Mouse (Mus musculus): ENCODE results near the gene Kat8.
"Not testable (repeated sequence)": the region's sequence is repeated elsewhere in the genome, so short reads cannot be mapped to it uniquely, and the experiment has no call there.

The Kat8 gene

DNA sequence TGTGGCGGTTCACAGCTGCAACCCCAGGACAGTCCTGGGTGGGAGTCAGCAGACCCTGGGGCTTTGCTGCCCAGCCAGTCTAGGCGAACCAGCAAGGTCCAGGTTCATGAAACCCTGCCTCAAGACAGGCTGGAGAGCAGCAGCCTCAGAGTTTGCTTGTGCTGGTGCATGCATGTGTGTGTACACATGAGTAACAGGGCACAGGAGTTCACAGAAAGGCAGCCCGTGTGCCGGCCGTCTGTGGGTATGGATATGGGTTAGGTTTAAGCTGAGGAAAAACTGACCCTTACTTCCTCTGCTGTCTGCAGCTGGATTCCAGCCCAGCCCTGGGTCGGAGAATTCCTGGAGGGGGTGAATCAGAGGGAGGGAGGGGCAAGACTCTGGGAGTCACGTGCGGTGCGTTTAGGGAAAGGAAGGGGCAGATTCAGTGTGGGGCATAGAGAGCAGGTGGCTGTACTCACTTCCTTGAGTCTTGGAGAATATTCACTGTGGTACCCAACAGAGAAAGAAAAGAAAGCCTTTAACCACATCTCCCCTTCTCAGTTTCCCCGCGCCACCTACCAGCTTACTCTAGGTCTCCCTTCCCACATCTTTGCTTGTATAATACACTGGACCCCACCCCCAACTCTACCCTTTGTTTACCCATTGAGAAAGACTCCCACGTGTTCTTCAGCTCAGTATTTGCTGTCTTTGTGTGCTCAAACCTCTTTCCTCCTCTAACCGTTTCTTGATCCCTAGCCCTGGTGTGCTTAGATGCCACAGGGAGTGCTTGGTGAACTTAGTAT, 19.2 kb downstream of the Kat8 start:
- no peak for DNase-seq (ENCODE audit: low read depth, low spot score)

GRCm38 (mm10) chr7:127932273-127933031, 20.1 kb downstream of the Kat8 start:
- no peak for DNase-seq (ENCODE audit: low read depth, low spot score)

DNA sequence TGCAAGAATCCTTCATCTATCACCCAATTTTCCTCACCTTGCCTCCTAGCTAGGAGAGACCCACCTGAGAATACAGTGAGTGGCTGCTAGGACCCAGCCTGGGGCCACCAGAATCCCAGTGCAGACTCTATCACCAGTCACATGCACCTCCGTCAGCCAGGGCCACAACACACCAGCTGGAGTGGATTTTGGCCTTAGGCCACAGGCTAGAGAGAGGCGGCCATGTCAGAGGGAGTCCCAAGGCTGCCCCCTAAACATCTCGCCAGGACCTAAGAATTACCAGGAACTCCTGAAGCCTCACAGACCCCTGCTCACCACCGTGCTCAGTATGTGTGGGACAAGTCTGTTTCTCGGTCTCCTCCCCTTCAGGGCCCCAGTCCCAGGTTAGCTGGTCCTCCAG, 21.8 kb downstream of the Kat8 start:
- no peak for DNase-seq (ENCODE audit: low read depth, low spot score)

GRCm38 (mm10) chr7:127935028-127935722, 22.9 kb downstream of the Kat8 start:
- peak; percentile 88 for DNase-seq (ENCODE audit: low read depth, low spot score)

GRCm38 (mm10) chr7:127935748-127936159, 23.4 kb downstream of the Kat8 start:
- no peak for DNase-seq (ENCODE audit: low read depth, low spot score)

- no peak for DNase-seq (ENCODE audit: low read depth, low spot score)
These were observed 24.0 kb downstream of the Kat8 start for GRCm38 (mm10) chr7:127936216-127936884.

DNA sequence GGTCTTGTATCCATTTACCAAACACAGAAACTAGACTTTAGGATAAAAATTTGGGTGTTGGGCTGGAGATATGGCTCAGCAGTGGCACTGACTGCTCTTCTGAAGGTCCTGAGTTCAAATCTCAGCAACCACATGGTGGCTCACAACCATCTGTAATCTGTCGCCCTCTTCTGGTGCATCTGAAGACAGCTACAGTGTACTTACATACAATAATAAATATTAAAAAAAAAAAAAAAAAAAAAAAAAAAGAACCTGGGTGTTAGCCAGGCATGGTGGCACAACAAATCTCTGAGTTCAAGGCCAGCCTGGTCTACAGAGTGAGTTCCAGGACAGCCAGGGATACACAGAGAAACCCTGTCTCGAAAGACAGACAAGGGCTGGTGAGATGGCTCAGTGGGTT, 29.8 kb downstream of the Kat8 start:
- not testable (repeated sequence) for DNase-seq (ENCODE audit: low read depth, low spot score)

- no peak for DNase-seq (ENCODE audit: low read depth, low spot score)
These were observed 32.3 kb downstream of the Kat8 start for GRCm38 (mm10) chr7:127944614-127945013.

DNA sequence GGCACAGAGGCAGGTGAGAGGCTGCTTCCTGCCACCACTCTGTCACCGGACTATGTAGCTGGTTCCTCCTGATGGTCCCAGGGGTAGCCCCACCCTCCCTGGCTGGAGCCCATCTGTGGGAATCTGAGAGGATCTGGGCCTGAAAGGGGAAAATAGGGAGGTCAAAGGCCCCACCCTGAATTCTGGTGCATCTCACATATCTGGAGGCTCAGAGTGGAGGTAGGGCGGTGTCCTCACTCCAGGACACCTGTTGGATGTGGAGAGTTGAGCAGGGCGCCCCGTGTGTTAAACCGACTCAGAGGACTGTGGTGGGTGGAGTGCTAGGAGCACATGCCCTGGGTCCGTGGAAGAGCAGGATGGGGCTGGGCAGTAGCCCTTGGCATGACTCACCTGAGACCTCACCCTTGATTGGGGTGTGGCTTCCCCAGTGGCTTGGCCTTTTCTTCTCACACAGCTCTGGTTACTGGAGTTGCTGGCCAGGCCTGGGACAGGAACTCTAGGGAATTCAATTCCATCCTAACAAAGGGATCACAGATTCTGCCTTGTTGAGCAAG, 34.2 kb downstream of the Kat8 start, which contains the start of gene Prss36:
Prss36 (minus strand) TSS at position 256 of the 554 bp plus-strand sequence.
- no peak for DNase-seq (ENCODE audit: low read depth, low spot score)

DNA sequence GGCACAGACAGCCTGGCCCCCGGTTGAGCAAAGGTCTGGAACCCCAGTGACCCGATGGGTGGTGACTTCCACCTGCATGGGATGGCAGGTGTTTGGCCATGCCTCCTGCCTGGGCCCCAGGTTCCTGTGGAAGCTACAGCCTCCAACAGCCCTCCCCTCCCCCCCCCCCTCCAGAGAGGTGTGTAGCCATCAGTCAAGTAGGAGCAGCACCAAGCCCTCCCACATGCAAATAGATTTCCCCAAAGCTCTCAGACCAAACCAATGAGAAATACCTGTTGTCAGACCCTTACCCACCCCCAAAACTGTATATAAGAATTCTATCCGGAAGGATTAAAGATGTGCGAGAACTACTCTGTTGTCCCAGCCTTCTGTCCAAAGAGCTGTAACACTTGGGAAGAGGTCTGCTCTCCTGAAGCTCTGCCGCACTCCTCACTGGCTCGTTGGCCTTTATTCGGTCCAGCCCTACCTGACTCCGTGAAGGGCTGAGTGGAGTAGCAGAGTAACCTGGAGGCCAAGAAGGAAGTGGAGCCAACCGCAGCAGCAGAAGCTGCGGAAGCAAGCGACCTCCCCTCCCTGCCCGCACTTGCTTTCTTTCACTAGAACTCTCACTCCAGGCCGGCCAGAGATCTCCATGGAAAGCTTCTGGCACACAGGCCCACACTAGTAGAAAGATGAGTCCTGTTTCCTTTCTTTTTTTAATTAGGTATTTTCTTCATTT, 40.7 kb downstream of the Kat8 start:
- no peak for DNase-seq (ENCODE audit: low read depth, low spot score)

DNA sequence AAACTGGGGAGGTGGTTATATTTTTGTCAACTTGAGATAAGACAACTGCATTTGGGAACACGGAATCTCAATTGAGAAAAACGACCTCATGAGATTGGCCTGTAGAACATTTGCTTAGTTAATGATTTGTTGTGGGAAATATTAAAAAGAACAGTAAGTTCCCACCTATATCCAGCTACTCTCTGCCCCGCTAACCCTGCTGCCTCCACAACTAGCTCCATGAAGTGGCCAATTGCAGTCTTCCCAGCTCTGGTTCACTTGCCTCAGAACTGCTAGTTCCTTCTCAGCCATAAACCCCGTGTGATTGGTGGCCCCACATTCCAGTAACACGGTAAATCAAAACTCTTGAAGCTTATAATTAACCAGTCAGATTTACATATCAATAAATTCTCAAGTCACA, 47.0 kb downstream of the Kat8 start:
- no peak for DNase-seq (ENCODE audit: low read depth, low spot score)

GRCm38 (mm10) chr7:127966371-127966918, 54.1 kb downstream of the Kat8 start:
- no peak for DNase-seq (ENCODE audit: low read depth, low spot score)

DNA sequence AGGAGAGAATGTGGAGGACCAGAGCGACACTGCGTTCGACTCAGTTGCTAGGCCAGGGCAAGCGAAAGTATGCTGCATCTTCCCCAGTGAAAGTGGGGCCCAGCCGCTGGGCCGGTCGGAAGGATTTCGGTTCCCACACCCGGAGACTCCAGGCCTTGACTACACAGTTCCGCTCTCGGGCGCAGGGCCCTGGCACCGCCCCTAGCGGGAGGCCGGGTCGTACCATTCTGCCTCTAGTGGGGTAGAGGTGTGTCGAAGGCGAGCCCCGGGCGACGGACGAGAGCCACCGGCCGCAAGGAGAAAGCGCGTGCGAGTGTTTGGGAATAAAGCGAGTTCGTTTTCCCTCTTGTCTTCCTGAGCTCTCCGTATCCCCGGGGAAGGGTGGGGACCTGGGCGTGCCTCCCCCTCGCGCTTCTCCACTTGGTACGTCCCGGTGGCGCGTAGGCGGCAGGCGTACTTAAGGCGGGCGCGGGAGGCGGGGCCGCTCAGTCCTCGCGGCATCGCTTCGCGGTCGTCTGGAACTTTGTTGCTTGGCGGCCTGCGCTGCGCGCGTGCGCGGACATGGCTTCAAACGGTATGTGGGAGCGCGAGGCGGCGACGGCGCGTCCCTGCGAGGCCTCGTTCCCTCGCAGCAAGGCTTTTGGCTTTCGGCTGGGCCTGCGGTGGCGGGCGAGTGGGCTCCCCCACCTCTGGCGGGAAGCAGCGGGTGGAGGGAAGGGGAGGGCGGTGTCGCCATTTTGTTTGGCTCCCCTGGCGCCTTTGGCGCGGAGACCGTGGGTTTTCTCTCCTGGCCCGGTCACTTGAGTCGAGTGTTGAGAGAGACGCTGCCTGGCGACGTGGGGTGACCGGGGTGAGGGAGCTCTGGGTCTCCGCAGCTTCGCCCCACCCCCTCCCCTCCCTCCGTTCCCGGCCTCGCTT, 54.9 kb downstream of the Kat8 start, which contains the start of gene Fus:
Fus (plus strand) TSS at position 454 of the 918 bp plus-strand sequence.
- DNase-seq (ENCODE audit: low read depth, low spot score), result peak; percentile 95

- DNase-seq (ENCODE audit: low read depth, low spot score), result no peak
These were observed 55.9 kb downstream of the Kat8 start for GRCm38 (mm10) chr7:127967922-127968828.

DNA sequence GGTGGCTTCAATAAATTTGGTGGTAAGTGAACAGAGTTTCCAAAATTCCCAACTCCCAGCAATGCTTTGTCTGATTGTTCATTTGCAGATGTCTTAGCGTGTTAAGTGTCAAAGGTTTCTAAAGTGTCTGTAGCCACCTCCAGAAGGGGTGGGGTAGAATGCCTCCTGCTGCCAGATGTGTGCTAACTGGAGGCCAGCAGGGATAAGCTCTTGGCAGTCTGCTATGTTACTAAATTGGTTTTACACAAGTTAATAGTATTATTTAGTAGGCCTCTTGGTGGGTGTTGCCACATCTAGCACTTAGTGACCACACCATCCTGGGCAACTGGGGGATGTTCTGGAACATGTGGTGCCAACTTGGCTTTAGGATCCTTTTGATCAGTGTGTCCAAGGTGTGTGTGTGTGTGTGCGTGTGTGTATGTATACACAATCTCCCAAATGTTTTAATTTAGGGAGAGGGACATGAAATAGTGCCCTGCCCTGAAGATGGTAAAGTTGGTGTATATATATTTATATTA, 62.2 kb downstream of the Kat8 start:
- DNase-seq (ENCODE audit: low read depth, low spot score), result no peak

Data from retina, adult 2 months (tissue).